Mouse (Mus musculus) ovary, postnatal 14 days (tissue): ENCODE measurements around the gene H2-D1.
"Not testable (repeated sequence)": the region's sequence is repeated elsewhere in the genome, so short reads cannot be mapped to it uniquely, and the experiment has no call there.

ENCODE experiments used
- DNase-seq: peaks from one replicate; pipeline ENCODE4 v3.0.0; 2022; ENCODE audit warnings: low spot score

H2-D1 gene

GRCm38 (mm10) chr17:35257378-35257777, 5.2 kb upstream of the H2-D1 start:
- no peak for DNase-seq

GRCm38 (mm10) chr17:35257824-35258491, 4.6 kb upstream of the H2-D1 start:
- peak; percentile 92 for DNase-seq

- no peak for DNase-seq
Observed at GRCm38 (mm10) chr17:35258492-35259478, 3.7 kb upstream of the H2-D1 start.

GRCm38 (mm10) chr17:35259621-35260020, 2.9 kb upstream of the H2-D1 start:
- no peak for DNase-seq

GRCm38 (mm10) chr17:35261651-35262050, 879 bp upstream of the H2-D1 start:
- DNase-seq, result no peak

- DNase-seq, result no peak
Observed at GRCm38 (mm10) chr17:35263523-35263883, 973 bp downstream of the H2-D1 start.

- no peak for DNase-seq
Observed at GRCm38 (mm10) chr17:35267399-35268086, 5.0 kb downstream of the H2-D1 start.

GRCm38 (mm10) chr17:35269653-35270347, 7.3 kb downstream of the H2-D1 start:
- DNase-seq, result no peak

GRCm38 (mm10) chr17:35272249-35272648, 9.7 kb downstream of the H2-D1 start:
- DNase-seq, result no peak

- peak; percentile 84 for DNase-seq
Observed at GRCm38 (mm10) chr17:35274770-35275169, 12.2 kb downstream of the H2-D1 start.

- DNase-seq, result no peak
Observed at GRCm38 (mm10) chr17:35276304-35276864, 13.9 kb downstream of the H2-D1 start.

GRCm38 (mm10) chr17:35278049-35278448, 15.5 kb downstream of the H2-D1 start:
- DNase-seq, result no peak

GRCm38 (mm10) chr17:35278957-35279688, 16.6 kb downstream of the H2-D1 start:
- no peak for DNase-seq

GRCm38 (mm10) chr17:35280276-35280675, 17.7 kb downstream of the H2-D1 start:
- DNase-seq, result no peak

GRCm38 (mm10) chr17:35285431-35285830, 22.9 kb downstream of the H2-D1 start:
- DNase-seq, result no peak

- DNase-seq, result peak; percentile 53
Observed at GRCm38 (mm10) chr17:35295796-35296195, 33.3 kb downstream of the H2-D1 start.

- DNase-seq, result not testable (repeated sequence)
Observed at GRCm38 (mm10) chr17:35300261-35300945, 37.9 kb downstream of the H2-D1 start.

- peak; percentile 95 for DNase-seq
Observed at GRCm38 (mm10) chr17:35301645-35302258, 39.2 kb downstream of the H2-D1 start.

- DNase-seq, result no peak
Observed at GRCm38 (mm10) chr17:35303271-35303670, 40.7 kb downstream of the H2-D1 start.
